Mouse (Mus musculus) CH12.LX (cell line): ENCODE results near the gene Etfdh. TPM values are rescaled to one million over a fixed set of nuclear protein-coding genes. Genes with fewer than 3 reads are reported as not detected.

Source experiments
- DNase-seq: peaks from one replicate; pipeline ENCODE4 v3.0.0-alpha.2; 2013; ENCODE audit errors: extremely low read depth
- H3K27ac ChIP-seq: 2 replicates; pipeline ENCODE4 v1.5.1; 2012; ENCODE audit warnings: low read depth, mild to moderate bottlenecking, control low read depth, moderate library complexity; ENCODE audit not compliant: insufficient read depth
- H3K27me3 ChIP-seq: replicated peaks from 2 replicates; pipeline ENCODE3; 2012; ENCODE audit warnings: inconsistent platforms
- H3K36me3 ChIP-seq, 2 experiments: replicated peaks in 1 of 2; 2 replicates each; pipeline versions ENCODE3 to v1.6.1; 2012; ENCODE audit warnings: inconsistent platforms in 1 of 2, low read length in 1 of 2, mild to moderate bottlenecking in 1 of 2, mixed read lengths in 1 of 2, moderate library complexity in 1 of 2; ENCODE audit not compliant: control insufficient read depth in 1 of 2, insufficient read depth in 1 of 2
- H3K4me1 ChIP-seq, 2 experiments: 2 replicates each; pipeline ENCODE4 v1.6.1; 2012; ENCODE audit warnings: inconsistent platforms in 1 of 2, moderate library complexity in 1 of 2; ENCODE audit not compliant: insufficient read depth in 2 of 2, control insufficient read depth in 1 of 2
- H3K4me2 ChIP-seq: 2 replicates; pipeline ENCODE4 v1.6.1; 2012; ENCODE audit warnings: low read depth, mild to moderate bottlenecking, control low read depth; ENCODE audit not compliant: poor library complexity, insufficient read depth, severe bottlenecking
- H3K4me3 ChIP-seq, 3 experiments: fragments of 150-350 bp in 1 of 3; sonication (generic) in 1 of 3; replicated peaks in 1 of 3; 2 replicates each; pipeline versions ENCODE3 to v1.5.1; 2011 to 2012; ENCODE audit warnings: low read depth in 2 of 3, low read length in 2 of 3, mild to moderate bottlenecking in 2 of 3, moderate library complexity in 2 of 3, control low read depth in 1 of 3, improper control_type of control experiment in 1 of 3, inconsistent platforms in 1 of 3, mixed read lengths in 1 of 3; ENCODE audit not compliant: poor library complexity in 1 of 3
- H3K79me2 ChIP-seq: replicated peaks from 2 replicates; pipeline ENCODE4 v1.6.1; 2012; ENCODE audit warnings: mild to moderate bottlenecking, moderate library complexity; ENCODE audit not compliant: control insufficient read depth, poor library complexity, insufficient read depth, severe bottlenecking; ENCODE audit errors: extremely low read depth
- H3K9ac ChIP-seq: 2 replicates; pipeline ENCODE4 v1.6.1; 2012; ENCODE audit warnings: low read depth, mild to moderate bottlenecking, control low read depth, moderate library complexity; ENCODE audit not compliant: insufficient read depth
- H3K9me3 ChIP-seq: replicated peaks from 2 replicates; pipeline ENCODE3; 2012; ENCODE audit warnings: low read length, inconsistent platforms, mixed read lengths
- CHD1 ChIP-seq: IDR thresholded peaks from 2 replicates; pipeline ENCODE4 v1.6.1; 2012; ENCODE audit warnings: low read depth, low read length, improper control_type of control experiment, inconsistent platforms
- CTCF ChIP-seq, 2 experiments: IDR thresholded peaks in 1 of 2; conservative IDR thresholded peaks in 1 of 2; 2 replicates each; pipeline ENCODE4 v1.5.1; 2011 to 2012; ENCODE audit warnings: low read depth in 2 of 2, low read length in 2 of 2, improper control_type of control experiment in 1 of 2, inconsistent platforms in 1 of 2, mild to moderate bottlenecking in 1 of 2, moderate library complexity in 1 of 2
- ELF1 ChIP-seq: IDR thresholded peaks from 2 replicates; pipeline ENCODE4 v1.6.1; 2014; ENCODE audit warnings: low read depth, mild to moderate bottlenecking, inconsistent platforms, low read length, improper control_type of control experiment
- ETS1 ChIP-seq: conservative IDR thresholded peaks from 2 replicates; pipeline ENCODE4 v1.6.1; 2012; ENCODE audit warnings: low read depth, mild to moderate bottlenecking, inconsistent platforms, low read length, improper control_type of control experiment, moderate library complexity
- GABPA ChIP-seq: IDR thresholded peaks from 2 replicates; pipeline ENCODE4 v1.6.1; 2012; ENCODE audit warnings: low read depth, low read length, improper control_type of control experiment, inconsistent platforms; ENCODE audit not compliant: insufficient replicate concordance
- HCFC1 ChIP-seq: IDR thresholded peaks from 2 replicates; pipeline ENCODE4 v1.6.1; 2012; ENCODE audit warnings: low read depth, mild to moderate bottlenecking, inconsistent platforms, low read length, improper control_type of control experiment
- IRF4 ChIP-seq: IDR thresholded peaks from 2 replicates; pipeline ENCODE4 v1.6.1; 2014; ENCODE audit warnings: low read depth, mild to moderate bottlenecking, inconsistent platforms, low read length, improper control_type of control experiment
- KAT2A ChIP-seq: IDR thresholded peaks from 2 replicates; pipeline ENCODE4 v1.6.1; 2012; ENCODE audit warnings: low read length, improper control_type of control experiment, inconsistent platforms; ENCODE audit not compliant: insufficient replicate concordance
- MAFK ChIP-seq: IDR thresholded peaks from 2 replicates; pipeline ENCODE4 v1.6.1; 2011; ENCODE audit warnings: low read length, improper control_type of control experiment; ENCODE audit not compliant: insufficient replicate concordance
- MAZ ChIP-seq: IDR thresholded peaks from 2 replicates; pipeline ENCODE4 v1.6.1; 2012; ENCODE audit warnings: low read depth, mild to moderate bottlenecking, inconsistent platforms, low read length, improper control_type of control experiment, moderate library complexity
- MEF2A ChIP-seq: IDR thresholded peaks from 2 replicates; pipeline ENCODE4 v1.6.1; 2014; ENCODE audit warnings: low read depth, mild to moderate bottlenecking, inconsistent platforms, low read length, improper control_type of control experiment, borderline replicate concordance
- MXI1 ChIP-seq: IDR thresholded peaks from 2 replicates; pipeline ENCODE4 v1.6.1; 2011; ENCODE audit warnings: mild to moderate bottlenecking, low read depth, low read length, improper control_type of control experiment
- MYC ChIP-seq: IDR thresholded peaks from 2 replicates; pipeline ENCODE4 v1.6.1; 2011; ENCODE audit warnings: low read depth, mild to moderate bottlenecking, improper control_type of control experiment, low read length
- NRF1 ChIP-seq: IDR thresholded peaks from 2 replicates; pipeline ENCODE4 v1.6.1; 2014; ENCODE audit warnings: low read depth, mild to moderate bottlenecking, inconsistent platforms, low read length, improper control_type of control experiment, moderate library complexity
- POLR2A ChIP-seq: IDR thresholded peaks from 2 replicates; pipeline ENCODE4 v1.6.1; 2011; ENCODE audit warnings: low read depth, mild to moderate bottlenecking, improper control_type of control experiment, low read length
- POLR2AphosphoS2 ChIP-seq: IDR thresholded peaks from 2 replicates; pipeline ENCODE4 v1.6.1; 2011; ENCODE audit warnings: low read depth, low read length, improper control_type of control experiment
- RAD21 ChIP-seq: IDR thresholded peaks from 2 replicates; pipeline ENCODE4 v1.6.1; 2011; ENCODE audit warnings: low read depth, mild to moderate bottlenecking, low read length, improper control_type of control experiment, moderate library complexity
- RCOR1 ChIP-seq: conservative IDR thresholded peaks from 2 replicates; pipeline ENCODE4 v1.6.1; 2012; ENCODE audit warnings: low read depth, mild to moderate bottlenecking, inconsistent platforms, low read length, improper control_type of control experiment
- SIN3A ChIP-seq: IDR thresholded peaks from 2 replicates; pipeline ENCODE4 v1.6.1; 2012; ENCODE audit warnings: low read length, improper control_type of control experiment, inconsistent platforms
- TBP ChIP-seq: conservative IDR thresholded peaks from 2 replicates; pipeline ENCODE4 v1.6.1; 2011; ENCODE audit warnings: low read depth, low read length, improper control_type of control experiment
- USF1 ChIP-seq: IDR thresholded peaks from 2 replicates; pipeline ENCODE4 v1.6.1; 2014; ENCODE audit warnings: low read depth, mild to moderate bottlenecking, inconsistent platforms, low read length, improper control_type of control experiment
- USF2 ChIP-seq: conservative IDR thresholded peaks from 2 replicates; pipeline ENCODE4 v1.6.1; 2011; ENCODE audit warnings: low read depth, low read length, improper control_type of control experiment
- ZC3H11A ChIP-seq: IDR thresholded peaks from 2 replicates; pipeline ENCODE4 v1.6.1; 2012; ENCODE audit warnings: low read depth, mild to moderate bottlenecking, inconsistent platforms, low read length, improper control_type of control experiment
- ZKSCAN1 ChIP-seq: IDR thresholded peaks from 2 replicates; pipeline ENCODE4 v1.6.1; 2012; ENCODE audit warnings: low read depth, inconsistent platforms, low read length, improper control_type of control experiment, borderline replicate concordance
- ZMIZ1 ChIP-seq: IDR thresholded peaks from 2 replicates; pipeline ENCODE4 v1.6.1; 2012; ENCODE audit warnings: low read depth, mild to moderate bottlenecking, inconsistent platforms, low read length, improper control_type of control experiment
- ZNF384 ChIP-seq: IDR thresholded peaks from 2 replicates; pipeline ENCODE4 v1.6.1; 2012; ENCODE audit warnings: low read depth, low read length, improper control_type of control experiment, inconsistent platforms
- dilution Hi-C: fragments of 300-500 bp; cut with MboI; formaldehyde crosslinking; loops from 2 replicates; pipeline ENCODE4 v1.14.3; 2020; ENCODE audit warnings: low sequenced_read_pairs; ENCODE audit not compliant: extremely low pct_unique_long_range_greater_than_20kb, extremely low pct_ligation_motif_present
- in situ Hi-C: fragments of 300-500 bp; cut with MboI; formaldehyde crosslinking; loops from 3 replicates; pipeline ENCODE4 v1.14.3; 2019; ENCODE audit warnings: low sequenced_read_pairs, low pct_ligation_motif_present, low pct_unique_long_range_greater_than_20kb, mixed read lengths
- polyA plus RNA-seq: library from polyadenylated mRNA; unstranded; fragments of >175 nt; gene quantifications from 2 replicates; pipeline ENCODE4 v1.2.1, GENCODE M21; 2012; ENCODE audit warnings: low read depth; ENCODE audit not compliant: insufficient read length
- total RNA-seq, 2 experiments: library from RNA; depleted of rRNA; stranded (reverse); fragments of 300-350 nt in 1 of 2; fragments of >200 nt in 1 of 2; gene quantifications; 2 replicates each; pipeline ENCODE4 v1.2.3; 2012 to 2014

The Etfdh gene
- total and polyA plus RNA-seq, 3 experiments: 22.0 to 32.1 (median 22.4) TPM

DNA sequence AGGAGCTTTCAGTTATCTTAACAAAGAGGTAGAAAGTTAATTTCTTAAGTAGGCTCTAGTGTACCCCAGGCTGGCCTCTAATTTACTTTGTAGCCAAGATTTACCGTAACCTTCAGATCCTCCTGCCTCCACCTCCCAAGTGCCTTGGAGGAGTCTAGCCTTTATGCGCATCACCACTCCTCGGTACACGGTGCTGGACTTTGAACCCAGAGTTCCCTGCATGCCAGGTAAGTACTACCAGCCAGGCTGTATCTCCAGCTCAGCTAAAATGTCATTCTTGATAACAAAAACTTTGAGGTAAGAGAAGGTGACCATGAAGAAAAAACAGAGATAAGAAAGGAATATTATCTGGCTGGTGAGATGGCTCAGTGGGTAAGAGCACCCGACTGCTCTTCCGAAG is 68.7 kb downstream of the Etfdh start:
- H3K4me3 ChIP-seq: no peak overlapping the region
- H3K4me1 ChIP-seq: no peaks in the 10 kb centered on the region
- no peaks in the 10 kb centered on the region for H3K79me2 ChIP-seq
- no peak overlapping the region for H3K4me2 ChIP-seq
- H3K9me3 ChIP-seq: no peaks in the 10 kb centered on the region
- no peak for TF ChIP-seq MYC
- TF ChIP-seq POLR2A: no peak
- TF ChIP-seq MAZ: no peak
- TF ChIP-seq NRF1: no peak
- TF ChIP-seq IRF4: no peak
- TF ChIP-seq ETS1: no peak
- TF ChIP-seq TBP: no peak
- no peak for TF ChIP-seq RAD21
- TF ChIP-seq ZMIZ1: no peak
- TF ChIP-seq CHD1: no peak
- no peak for TF ChIP-seq USF2
- no peak for TF ChIP-seq RCOR1
- TF ChIP-seq MAFK: no peak
- peaks cover 39% of the 10 kb centered on the region for H3K27me3 ChIP-seq
- in situ Hi-C loops: no loop called here
- no peaks in the 10 kb centered on the region for H3K36me3 ChIP-seq
- no peak overlapping the region for H3K9ac ChIP-seq
- DNase-seq: no peak
- H3K27ac ChIP-seq: no peak overlapping the region
- dilution Hi-C loops: no loop called here

DNA sequence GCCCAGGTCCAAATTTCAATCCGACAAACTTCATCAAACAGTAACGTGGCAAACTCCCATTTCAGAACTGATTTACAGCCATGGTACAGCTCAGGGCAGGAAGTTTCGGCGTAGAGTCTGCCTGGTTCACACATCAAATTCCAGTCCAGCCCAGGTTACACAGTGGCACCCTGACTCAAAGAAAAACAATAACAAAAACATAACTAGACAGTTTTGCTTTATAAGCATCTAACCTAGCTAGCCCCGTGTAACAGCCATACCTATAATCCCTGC is 69.6 kb downstream of the Etfdh start:
- H3K79me2 ChIP-seq: no peaks in the 10 kb centered on the region
- no peak for TF ChIP-seq MAFK
- TF ChIP-seq HCFC1: no peak
- TF ChIP-seq ZNF384: no peak
- no peak for TF ChIP-seq GABPA
- TF ChIP-seq MEF2A: no peak
- TF ChIP-seq POLR2AphosphoS2: no peak
- TF ChIP-seq USF1: no peak
- TF ChIP-seq POLR2A: no peak
- TF ChIP-seq USF2: no peak
- no peak for TF ChIP-seq ELF1
- TF ChIP-seq MXI1: no peak
- TF ChIP-seq ZC3H11A: no peak
- TF ChIP-seq NRF1: no peak
- TF ChIP-seq SIN3A: no peak
- TF ChIP-seq RCOR1: no peak
- no peak for TF ChIP-seq KAT2A
- no peak for TF ChIP-seq CTCF (conservative IDR thresholded peaks at IDR 0.05 in 1 of 2, IDR thresholded peaks at IDR 0.05 in 1 of 2; ENCODE audit: low read depth in 2 of 2, low read length in 2 of 2)
- no peak for TF ChIP-seq ZKSCAN1
- TF ChIP-seq MYC: no peak
- TF ChIP-seq ZMIZ1: no peak
- H3K27ac ChIP-seq: no peak overlapping the region
- H3K27me3 ChIP-seq: peaks cover 31% of the 10 kb centered on the region
- dilution Hi-C loops: no loop called here
- DNase-seq: no peak
- no peak overlapping the region for H3K9ac ChIP-seq
- H3K9me3 ChIP-seq: no peaks in the 10 kb centered on the region
- in situ Hi-C loops: no loop called here
- no peak overlapping the region for H3K4me2 ChIP-seq
- no peaks in the 10 kb centered on the region for H3K36me3 ChIP-seq
- no peaks in the 10 kb centered on the region for H3K4me1 ChIP-seq
- H3K4me3 ChIP-seq: no peak overlapping the region
